Mouse (Mus musculus): Measurements from ENCODE around the gene Ino80e. TPM values are rescaled to one million over a fixed set of nuclear protein-coding genes. Genes with fewer than 3 reads are reported as not detected.

Gene Ino80e
- polyA plus RNA-seq, 1 experiment from 2014 or later, result 75.3 TPM

DNA sequence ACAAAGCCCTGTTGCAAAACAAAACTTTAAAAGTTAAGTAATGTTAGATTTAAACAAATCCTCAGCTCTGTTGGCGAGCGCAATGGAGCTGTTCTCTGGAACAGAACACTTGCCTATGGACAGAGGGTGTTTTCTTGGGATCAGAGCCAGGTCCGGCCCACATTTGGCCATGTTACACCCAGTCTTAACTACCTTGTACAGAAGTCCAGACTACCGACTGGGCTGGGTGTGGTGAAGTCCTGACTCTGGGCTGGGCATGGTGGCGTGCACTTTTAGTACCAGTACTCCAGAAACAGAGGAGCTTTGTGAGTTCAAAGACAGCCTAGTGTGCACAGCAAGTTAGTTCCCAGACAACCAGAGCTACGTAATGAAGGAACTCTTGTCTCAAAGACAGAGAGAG lies 55.2 kb downstream of the Ino80e start:
- no peak overlapping the region for H3K4me2 ChIP-seq (replicated peaks; ENCODE audit: low read depth, low read length)
- 64% methylated on average over 6 of the region's 6 CpGs for WGBS
- peaks cover 21% of the 10 kb centered on the region for H3K4me1 ChIP-seq (ENCODE audit: insufficient read depth, low read length)
- no peaks in the 10 kb centered on the region for H3K36me3 ChIP-seq (ENCODE audit: insufficient read depth, low read length)
- no peaks in the 10 kb centered on the region for H3K9me3 ChIP-seq (ENCODE audit: low read length)
- H3K27ac ChIP-seq (ENCODE audit: low read length), result no peak overlapping the region
- no peak for ATAC-seq (ENCODE audit: low FRiP score, low TSS enrichment)
- no peak overlapping the region for H3K9ac ChIP-seq (replicated peaks; ENCODE audit: low read length)
- H3K4me3 ChIP-seq (ENCODE audit: low read length), result no peak overlapping the region
- no peaks in the 10 kb centered on the region for H3K27me3 ChIP-seq (ENCODE audit: insufficient read depth, low read length)

- Histone ChIP-seq H3K27me3 (ENCODE audit: insufficient read depth, low read length) (no peaks in the 10 kb centered on the region), H3K9me3 (ENCODE audit: low read length) (no peaks in the 10 kb centered on the region), H3K4me3 (ENCODE audit: low read length) (no peak overlapping the region), H3K4me1 (ENCODE audit: insufficient read depth, low read length) (peaks cover 32% of the 10 kb centered on the region), H3K36me3 (ENCODE audit: insufficient read depth, low read length) (no peaks in the 10 kb centered on the region), H3K27ac (ENCODE audit: low read length) (no peak overlapping the region), H3K4me2 (replicated peaks; ENCODE audit: low read depth, low read length) (no peak overlapping the region), H3K9ac (replicated peaks; ENCODE audit: low read length) (no peak overlapping the region)
- no peak for ATAC-seq (ENCODE audit: low FRiP score, low TSS enrichment)
Observed at GRCm38 (mm10) chr7:126803751-126804150, 58.4 kb downstream of the Ino80e start.

DNA sequence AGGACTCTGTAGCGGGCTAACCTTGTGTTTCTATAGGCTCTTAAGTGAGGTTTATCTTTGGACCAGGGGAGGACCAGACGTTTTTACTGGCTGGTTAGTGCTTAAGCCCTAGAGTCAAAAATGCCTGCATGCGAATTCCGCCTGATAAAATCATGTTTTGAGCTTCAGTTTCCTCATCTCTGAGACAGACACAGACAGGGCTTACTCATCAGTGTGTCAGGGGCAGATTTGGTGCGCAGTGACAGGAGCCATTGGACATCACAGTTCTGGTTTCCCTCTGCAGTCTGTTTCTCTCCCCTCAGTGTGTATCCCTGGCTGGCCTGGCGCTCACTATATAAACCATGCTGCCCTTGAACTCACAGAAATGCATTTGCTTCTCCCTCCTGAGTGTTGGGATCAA lies 59.0 kb downstream of the Ino80e start:
- Histone ChIP-seq H3K9me3 (ENCODE audit: low read length) (no peaks in the 10 kb centered on the region), H3K4me3 (ENCODE audit: low read length) (no peak overlapping the region), H3K9ac (replicated peaks; ENCODE audit: low read length) (no peak overlapping the region), H3K27ac (ENCODE audit: low read length) (no peak overlapping the region), H3K4me1 (ENCODE audit: insufficient read depth, low read length) (peaks cover 27% of the 10 kb centered on the region), H3K27me3 (ENCODE audit: insufficient read depth, low read length) (no peaks in the 10 kb centered on the region), H3K4me2 (replicated peaks; ENCODE audit: low read depth, low read length) (no peak overlapping the region), H3K36me3 (ENCODE audit: insufficient read depth, low read length) (no peaks in the 10 kb centered on the region)
- no peak for ATAC-seq (ENCODE audit: low FRiP score, low TSS enrichment)
- WGBS, result 88% methylated on average over 6 of the region's 6 CpGs

DNA sequence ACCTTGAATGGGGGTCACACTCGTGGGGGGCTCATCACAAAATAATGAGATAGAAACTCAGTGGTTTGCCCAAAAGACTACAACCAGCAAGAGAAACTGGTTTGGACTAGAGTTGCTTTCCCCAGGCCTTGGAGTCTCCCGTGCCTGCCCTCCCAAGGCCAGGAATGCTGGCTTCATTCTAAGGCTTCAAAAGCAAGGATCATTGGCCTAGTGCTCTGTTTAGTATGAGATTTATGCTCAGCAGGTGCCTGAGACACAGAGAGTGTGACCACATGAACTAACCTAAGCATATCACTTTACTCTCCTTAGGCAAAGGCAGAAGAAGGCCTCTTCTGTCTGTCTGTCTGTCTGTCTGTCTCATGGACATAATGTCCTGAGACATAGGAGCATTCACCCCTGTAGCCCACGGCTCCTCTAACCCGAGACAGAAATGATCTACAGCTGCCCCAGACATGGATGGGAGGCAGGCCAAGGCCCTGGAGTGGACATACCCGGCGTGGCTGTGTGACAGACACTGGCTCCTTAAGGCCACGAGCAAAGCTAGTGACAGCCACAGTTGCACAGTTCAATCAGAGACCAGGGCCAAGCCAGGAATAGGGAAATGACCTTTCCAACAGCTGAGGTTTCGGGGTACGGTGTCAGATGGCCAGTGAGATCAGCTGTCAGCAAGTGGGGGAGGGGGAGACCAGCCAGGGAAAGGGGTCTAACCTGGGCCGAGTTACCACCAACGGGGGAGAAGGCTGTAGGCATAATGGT lies 59.9 kb downstream of the Ino80e start:
- 63% methylated on average over 11 of the region's 11 CpGs for WGBS
- Histone ChIP-seq H3K4me2 (replicated peaks; ENCODE audit: low read depth, low read length) (no peak overlapping the region), H3K27me3 (ENCODE audit: insufficient read depth, low read length) (no peaks in the 10 kb centered on the region), H3K9me3 (ENCODE audit: low read length) (no peaks in the 10 kb centered on the region), H3K36me3 (ENCODE audit: insufficient read depth, low read length) (peaks cover under 1% of the 10 kb centered on the region; the same call in 1 of the 2 replicates), H3K4me3 (ENCODE audit: low read length) (no peak overlapping the region), H3K4me1 (ENCODE audit: insufficient read depth, low read length) (peaks cover 24% of the 10 kb centered on the region), H3K27ac (ENCODE audit: low read length) (no peak overlapping the region), H3K9ac (replicated peaks; ENCODE audit: low read length) (no peak overlapping the region)
- no peak for ATAC-seq (ENCODE audit: low FRiP score, low TSS enrichment)

DNA sequence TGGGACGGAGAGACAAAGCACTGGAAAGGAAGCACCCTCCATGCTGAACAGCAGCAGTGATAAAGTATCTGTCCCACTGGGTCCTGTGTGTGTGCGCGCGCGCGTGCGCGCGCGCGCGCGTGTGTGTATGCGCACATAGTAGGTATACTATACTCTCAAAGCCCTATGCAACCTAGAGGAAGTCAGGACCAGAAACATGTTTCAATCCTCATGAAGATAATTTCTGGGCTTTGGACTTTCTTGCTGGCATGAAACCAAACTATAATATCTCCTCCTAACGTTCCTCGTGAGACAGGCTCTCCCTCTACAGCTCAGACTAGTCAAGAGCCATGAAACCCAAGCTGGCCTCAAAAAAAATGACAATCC lies 61.1 kb downstream of the Ino80e start:
- Histone ChIP-seq H3K4me2 (replicated peaks; ENCODE audit: low read depth, low read length) (no peak overlapping the region), H3K36me3 (ENCODE audit: insufficient read depth, low read length) (peaks cover 13% of the 10 kb centered on the region), H3K9ac (replicated peaks; ENCODE audit: low read length) (peak overlapping the region; percentile 77; the same call in 1 of the 2 replicates), H3K27ac (ENCODE audit: low read length) (no peak overlapping the region), H3K9me3 (ENCODE audit: low read length) (no peaks in the 10 kb centered on the region), H3K4me1 (ENCODE audit: insufficient read depth, low read length) (peaks cover 33% of the 10 kb centered on the region), H3K27me3 (ENCODE audit: insufficient read depth, low read length) (no peaks in the 10 kb centered on the region), H3K4me3 (ENCODE audit: low read length) (no peak overlapping the region)
- 92% methylated on average over 16 of the region's 16 CpGs for WGBS
- no peak for ATAC-seq (ENCODE audit: low FRiP score, low TSS enrichment)

Other genes with a start within 250 kb of the Ino80e start
- 6.8 and 9.5 TPM in 2 replicates for gene Nupr1, start 231.5 kb downstream of the Ino80e start, polyA plus RNA-seq (2015; fragmentation: Nextera tagmentation; extraction: Ambion mirVana)
- 50.7 and 57.2 TPM in 2 replicates for gene Sgf29, start 213.1 kb downstream of the Ino80e start, polyA plus RNA-seq (2015; fragmentation: Nextera tagmentation; extraction: Ambion mirVana)
- gene Sult1a1, start 185.9 kb downstream of the Ino80e start, polyA plus RNA-seq (2015; fragmentation: Nextera tagmentation; extraction: Ambion mirVana), result 9.1 and 9.4 TPM in 2 replicates
- 119 and 122 TPM in 2 replicates for gene Bola2, start 167.0 kb downstream of the Ino80e start, polyA plus RNA-seq (2015; fragmentation: Nextera tagmentation; extraction: Ambion mirVana)
- 9.5 and 12.3 TPM in 2 replicates for gene Slx1b, start 166.6 kb downstream of the Ino80e start, polyA plus RNA-seq (2015; fragmentation: Nextera tagmentation; extraction: Ambion mirVana)
- gene Coro1a, start 154.6 kb downstream of the Ino80e start, polyA plus RNA-seq (2015; fragmentation: Nextera tagmentation; extraction: Ambion mirVana), result 17.5 and 19.7 TPM in 2 replicates
- 77.9 and 79.5 TPM in 2 replicates for gene Mapk3, start 102.8 kb downstream of the Ino80e start, polyA plus RNA-seq (2015; fragmentation: Nextera tagmentation; extraction: Ambion mirVana)
- gene Gdpd3, start 96.0 kb downstream of the Ino80e start, polyA plus RNA-seq (2015; fragmentation: Nextera tagmentation; extraction: Ambion mirVana), result 1.8 and 2.0 TPM in 2 replicates
- gene Ypel3, start 85.4 kb downstream of the Ino80e start, polyA plus RNA-seq (2015; fragmentation: Nextera tagmentation; extraction: Ambion mirVana), result 95.8 and 101 TPM in 2 replicates
- 0.29 and 0.78 TPM in 2 replicates for gene Tbx6, start 80.9 kb downstream of the Ino80e start, polyA plus RNA-seq (2015; fragmentation: Nextera tagmentation; extraction: Ambion mirVana)
- gene Ppp4c, start 69.9 kb downstream of the Ino80e start, polyA plus RNA-seq (2015; fragmentation: Nextera tagmentation; extraction: Ambion mirVana), result 267 and 271 TPM in 2 replicates
- 0.19 and 0.52 TPM in 2 replicates for gene Fam57b, start 64.7 kb downstream of the Ino80e start, polyA plus RNA-seq (2015; fragmentation: Nextera tagmentation; extraction: Ambion mirVana)
- not detected in 2 replicates for gene 4930451I11Rik, start 30.7 kb downstream of the Ino80e start, polyA plus RNA-seq (2015; fragmentation: Nextera tagmentation; extraction: Ambion mirVana)
- 7.8 and 8.7 TPM in 2 replicates for gene Doc2a, start 15.0 kb downstream of the Ino80e start, polyA plus RNA-seq (2015; fragmentation: Nextera tagmentation; extraction: Ambion mirVana)
- gene Hirip3, start 405 bp downstream of the Ino80e start, polyA plus RNA-seq (2015; fragmentation: Nextera tagmentation; extraction: Ambion mirVana), result 32.6 and 42.7 TPM in 2 replicates
- gene Taok2, start 22.3 kb upstream of the Ino80e start, polyA plus RNA-seq (2015; fragmentation: Nextera tagmentation; extraction: Ambion mirVana), result 58.6 and 59.9 TPM in 2 replicates
- gene Tmem219, start 60.5 kb upstream of the Ino80e start, polyA plus RNA-seq (2015; fragmentation: Nextera tagmentation; extraction: Ambion mirVana), result 33.8 and 34.1 TPM in 2 replicates
- 16.5 and 17.7 TPM in 2 replicates for gene Kctd13, start 66.5 kb upstream of the Ino80e start, polyA plus RNA-seq (2015; fragmentation: Nextera tagmentation; extraction: Ambion mirVana)
- 0.12 and 0.24 TPM in 2 replicates for gene Asphd1, start 87.2 kb upstream of the Ino80e start, polyA plus RNA-seq (2015; fragmentation: Nextera tagmentation; extraction: Ambion mirVana)
- gene Sez6l2, start 88.2 kb upstream of the Ino80e start, polyA plus RNA-seq (2015; fragmentation: Nextera tagmentation; extraction: Ambion mirVana), result 0.86 and 1.6 TPM in 2 replicates
- gene Cdipt, start 113.5 kb upstream of the Ino80e start, polyA plus RNA-seq (2015; fragmentation: Nextera tagmentation; extraction: Ambion mirVana), result 135 and 137 TPM in 2 replicates
- gene Cdiptos, start 113.7 kb upstream of the Ino80e start, polyA plus RNA-seq (2015; fragmentation: Nextera tagmentation; extraction: Ambion mirVana), result 1.6 and 2.1 TPM in 2 replicates
- gene Mvp, start 152.2 kb upstream of the Ino80e start, polyA plus RNA-seq (2015; fragmentation: Nextera tagmentation; extraction: Ambion mirVana), result 19.7 and 21.4 TPM in 2 replicates
- 1.2 TPM in 1 of 2 replicates, not detected in the other for gene Pagr1b, start 154.1 kb upstream of the Ino80e start, polyA plus RNA-seq (2015; fragmentation: Nextera tagmentation; extraction: Ambion mirVana)
- gene Pagr1a, start 155.0 kb upstream of the Ino80e start, polyA plus RNA-seq (2015; fragmentation: Nextera tagmentation; extraction: Ambion mirVana), result 61.3 and 88.7 TPM in 2 replicates
- 34.7 and 51.6 TPM in 2 replicates for gene Gm42742, start 158.7 kb upstream of the Ino80e start, polyA plus RNA-seq (2015; fragmentation: Nextera tagmentation; extraction: Ambion mirVana)
- gene Prrt2, start 158.8 kb upstream of the Ino80e start, polyA plus RNA-seq (2015; fragmentation: Nextera tagmentation; extraction: Ambion mirVana), result 5.4 and 6.0 TPM in 2 replicates
- gene Maz, start 164.7 kb upstream of the Ino80e start, polyA plus RNA-seq (2015; fragmentation: Nextera tagmentation; extraction: Ambion mirVana), result 47.9 and 48.1 TPM in 2 replicates
- gene Kif22, start 180.1 kb upstream of the Ino80e start, polyA plus RNA-seq (2015; fragmentation: Nextera tagmentation; extraction: Ambion mirVana), result 145 and 150 TPM in 2 replicates
- gene Zg16, start 225.0 kb upstream of the Ino80e start, polyA plus RNA-seq (2015; fragmentation: Nextera tagmentation; extraction: Ambion mirVana), result not detected in 2 replicates
- 5.3 and 5.4 TPM in 2 replicates for gene AI467606, start 229.0 kb upstream of the Ino80e start, polyA plus RNA-seq (2015; fragmentation: Nextera tagmentation; extraction: Ambion mirVana)